ENCODE assay signal across 9 mouse cellular contexts in genomic region chr10:112059702-112060582, GRCm38 (mm10). TPM values are rescaled to one million over a fixed set of nuclear protein-coding genes. Genes with fewer than 3 reads are reported as not detected.
DNase-seq lines count a peak whose midpoint lies in the region; ATAC-seq and TF ChIP-seq lines count a peak whose summit lies in the region.
"Had no signal": no experiment of that assay in that cellular context is flagged by ENCODE, and none has a peak within 500 bp of the region (broad histone marks: within the 10 kb centered on the region; RNA-seq: fewer than 3 reads in every experiment).

Gene Glipr1l1 (plus strand): TSS chr10:112060189.

- WGBS in lung, adult 2 months: 56% methylated on average over 14 of the region's 14 CpGs

- no peak for TF ChIP-seq POLR2A in lung, adult 2 months (IDR thresholded peaks at IDR 0.05; ENCODE audit: borderline replicate concordance, extremely low read depth, low read depth, low read length)

- peak; percentile 16; the same call in 1 of the 2 replicates for TF ChIP-seq CTCF in E14TG2a.4 (conservative IDR thresholded peaks at IDR 0.05; ENCODE audit: low read length)
- peak; percentile 49 for TF ChIP-seq CTCF in lung, adult 2 months (IDR thresholded peaks at IDR 0.05; ENCODE audit: insufficient read depth, low read length)

- H3K9me3 ChIP-seq in E14TG2a.4 (ENCODE audit: low read length): peaks cover 9% of the 10 kb centered on the region
- H3K9me3 ChIP-seq: limb, embryonic 15.5 days had no signal

- H3K36me3 ChIP-seq in E14TG2a.4 (ENCODE audit: insufficient read depth, low read length): no peaks in the 10 kb centered on the region
- H3K36me3 ChIP-seq: limb, embryonic 15.5 days had no signal

- DNase-seq in adrenal gland, adult (ENCODE audit: inconsistent age in 2 of 2, low spot score in 1 of 2): peak; percentile 65 to 81
- peak; percentile 88 for DNase-seq in embryo, embryonic 10.5 days (ENCODE audit: low spot score)
- DNase-seq in heart, postnatal 4 days: peak; percentile 32
- DNase-seq in layer of hippocampus, adult 18-20 months (ENCODE audit: low spot score in 2 of 2): peak; percentile 83 to 94
- peak; percentile 12 for DNase-seq in lung, adult 2 months
- no peak for DNase-seq in c-Kit-positive CD71-positive TER-119-positive erythroid progenitor cells, embryonic 14.5 days (ENCODE audit: low spot score)

- no peak within 1 kb of the TSS for H3K4me3 ChIP-seq in E14TG2a.4 (replicated peaks; ENCODE audit: low read length)
- H3K4me3 ChIP-seq in lung, adult 2 months (replicated peaks; ENCODE audit: extremely low read depth, low read depth, low read length): no peak within 1 kb of the TSS
- H3K4me3 ChIP-seq: limb, embryonic 15.5 days had no signal

- ATAC-seq in neutrophil, adult 5-6 weeks (ENCODE audit: extremely low read depth, insufficient number of reproducible peaks, low FRiP score, poor library complexity, severe bottlenecking): peak; percentile 92

- no peaks in the 10 kb centered on the region for H3K27me3 ChIP-seq in E14TG2a.4 (ENCODE audit: insufficient read depth, low read length)
- H3K27me3 ChIP-seq: limb, embryonic 15.5 days had no signal

- no peaks in the 10 kb centered on the region for H3K4me1 ChIP-seq in E14TG2a.4 (replicated peaks; ENCODE audit: low read depth, low read length)
- H3K4me1 ChIP-seq in lung, adult 2 months (ENCODE audit: control insufficient read depth, insufficient read depth, low read length): no peaks in the 10 kb centered on the region
- H3K4me1 ChIP-seq: limb, embryonic 15.5 days had no signal

RNA-seq across cellular contexts. Expression of gene Glipr1l1, which starts in this region (rescaled TPM):
- not detected for total RNA-seq in heart, postnatal 4 days (2021)
- not detected for total RNA-seq in layer of hippocampus, adult 18-20 months (2021)
- not detected in 2 replicates for polyA plus RNA-seq in lung, adult 2 months (2012; rRNA removed)
- total RNA-seq in neutrophil, adult 5-6 weeks (2017): not detected in 2 replicates
- polyA plus RNA-seq: limb, embryonic 15.5 days had no signal

Comparison
In these comparisons a context has a peak if more than half of its experiments do, and no peak if none do; other contexts are left out.
1. Peak in DNase-seq in heart, postnatal 4 days; RNA of the gene not detected or under 1 TPM.
2. Peak in DNase-seq in layer of hippocampus, adult 18-20 months; RNA of the gene not detected or under 1 TPM.
3. Peak in DNase-seq in lung, adult 2 months; RNA of the gene not detected or under 1 TPM.
4. Peak in ATAC-seq in neutrophil, adult 5-6 weeks; RNA of the gene not detected or under 1 TPM.